Mouse (Mus musculus): ENCODE measurements around the gene Scn5a.

DNA sequence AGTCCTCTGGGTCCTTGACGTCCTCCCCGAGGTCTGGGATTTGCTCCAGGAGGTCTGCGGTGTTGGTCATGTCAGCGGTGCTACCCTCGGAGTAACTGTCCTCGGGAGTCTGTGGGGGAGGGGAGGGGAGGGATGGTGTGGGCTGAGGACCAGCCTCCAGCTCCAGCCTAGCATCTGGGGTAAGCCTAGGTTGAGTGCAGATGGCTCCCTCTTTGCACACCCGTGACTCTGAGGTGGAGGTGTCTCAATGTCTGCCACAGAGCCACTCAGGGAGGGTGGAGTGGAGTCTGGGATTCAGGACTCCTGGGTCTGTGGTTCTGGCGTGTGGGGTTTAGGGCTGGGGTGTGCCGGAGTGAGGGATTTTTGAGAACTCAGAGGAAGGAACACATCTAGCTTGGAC is 65.8 kb downstream of the Scn5a start:
- no peak for TF ChIP-seq POLR2A (IDR thresholded peaks at IDR 0.05; ENCODE audit: borderline replicate concordance, extremely low read depth, low read depth, low read length)
- no peak for TF ChIP-seq CTCF (IDR thresholded peaks at IDR 0.05; ENCODE audit: insufficient read depth, low read length)
